Mouse (Mus musculus) olfactory bulb, adult 2 months (tissue): Measurements from ENCODE around the gene Galnt10.

ENCODE experiments used
- CTCF ChIP-seq: fragments of 200-500 bp; IDR thresholded peaks from 2 replicates; pipeline ENCODE4 v1.5.1; 2012; ENCODE audit warnings: low read depth, mild to moderate bottlenecking, low read length, moderate library complexity; ENCODE audit not compliant: insufficient read depth
- POLR2A ChIP-seq: fragments of 200-500 bp; IDR thresholded peaks from 2 replicates; pipeline ENCODE4 v1.6.1; 2012; ENCODE audit warnings: mild to moderate bottlenecking, low read depth, low read length, moderate library complexity; ENCODE audit not compliant: insufficient read depth

DNA sequence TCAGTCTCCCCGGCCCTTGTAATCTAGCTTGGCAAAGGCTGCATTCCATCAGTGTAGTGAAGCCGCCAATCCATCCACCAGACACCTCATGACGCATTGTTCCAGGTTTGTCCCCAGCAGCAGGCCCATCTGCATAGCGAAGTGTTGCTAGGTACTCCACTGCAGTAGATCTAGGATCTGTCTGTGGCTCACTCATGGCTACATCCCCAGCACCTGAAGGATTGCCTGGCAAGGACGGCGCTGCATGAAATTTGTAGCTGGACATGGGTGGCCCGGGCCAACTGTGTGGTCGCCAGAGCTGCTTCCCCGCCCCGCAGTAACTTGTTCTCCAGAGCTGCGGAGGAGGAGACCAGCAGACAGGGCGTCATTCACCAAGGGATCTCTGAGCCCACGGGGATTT is 128.2 kb downstream of the Galnt10 start:
- TF ChIP-seq POLR2A, result no peak
- no peak for TF ChIP-seq CTCF
